Mouse (Mus musculus) stomach, embryonic 14.5 days (tissue): Measurements from ENCODE around the gene Pon2. TPM values are rescaled to one million over a fixed set of nuclear protein-coding genes. Genes with fewer than 3 reads are reported as not detected.

Experiments used
- ATAC-seq: fragments of 200-750 bp; cut with Nextera tagmentation; 2 replicates; pipeline ENCODE4 v1.8.0; 2017; ENCODE audit warnings: low read depth, moderate TSS enrichment; ENCODE audit not compliant: insufficient number of reproducible peaks, insufficient read depth, low FRiP score
- H3K27ac ChIP-seq: fragments of 300-500 bp; sonication (generic); 2 replicates; pipeline ENCODE4 v1.5.1; 2014; ENCODE audit warnings: mild to moderate bottlenecking, low read length, moderate library complexity, mixed read lengths
- H3K27me3 ChIP-seq: fragments of 300-500 bp; sonication (generic); 2 replicates; pipeline ENCODE4 v1.6.1; 2014; ENCODE audit warnings: low read length, control low read depth, mixed read lengths; ENCODE audit not compliant: control insufficient read depth, insufficient read depth
- H3K36me3 ChIP-seq: fragments of 300-500 bp; sonication (generic); 2 replicates; pipeline ENCODE4 v1.6.1; 2014; ENCODE audit warnings: mild to moderate bottlenecking, control low read depth, low read length, moderate library complexity, mixed read lengths; ENCODE audit not compliant: control insufficient read depth, insufficient read depth
- H3K4me1 ChIP-seq: fragments of 300-500 bp; sonication (generic); 2 replicates; pipeline ENCODE4 v1.6.1; 2014; ENCODE audit warnings: low read length, control low read depth, mixed read lengths; ENCODE audit not compliant: control insufficient read depth, insufficient read depth
- H3K4me2 ChIP-seq: fragments of 300-500 bp; sonication (generic); replicated peaks from 2 replicates; pipeline ENCODE4 v1.6.1; 2014; ENCODE audit warnings: low read depth, low read length, control low read depth
- H3K4me3 ChIP-seq: fragments of 300-500 bp; sonication (generic); 2 replicates; pipeline ENCODE4 v1.5.1; 2014; ENCODE audit warnings: low read depth, low read length, control low read depth
- H3K9ac ChIP-seq: fragments of 300-500 bp; sonication (generic); replicated peaks from 2 replicates; pipeline ENCODE4 v1.6.1; 2014; ENCODE audit warnings: low read depth, mild to moderate bottlenecking, control low read depth, low read length, moderate library complexity, mixed read lengths
- H3K9me3 ChIP-seq: fragments of 300-500 bp; sonication (generic); 2 replicates; pipeline ENCODE4 v1.6.1; 2016; ENCODE audit warnings: low read depth, low read length, control low read depth; ENCODE audit not compliant: control insufficient read depth
- WGBS: fragments of 180-500 bp; shearing (Covaris S2); extraction: QIAGEN DNeasy Blood & Tissue Kit; methylation state at CpG from one replicate; pipeline ENCODE4 v1.1.7; 2014; 5-methylcytosine and 5-hydroxymethylcytosine counted together
- polyA plus RNA-seq: library from polyadenylated mRNA; unstranded; fragments of >200 nt; fragmentation: Nextera tagmentation; extraction: Ambion mirVana; gene quantifications from 2 replicates; pipeline ENCODE4 v1.2.1, GENCODE M21; 2014

Gene Pon2
- polyA plus RNA-seq, 1 experiment from 2014 or later = 56.5 TPM

DNA sequence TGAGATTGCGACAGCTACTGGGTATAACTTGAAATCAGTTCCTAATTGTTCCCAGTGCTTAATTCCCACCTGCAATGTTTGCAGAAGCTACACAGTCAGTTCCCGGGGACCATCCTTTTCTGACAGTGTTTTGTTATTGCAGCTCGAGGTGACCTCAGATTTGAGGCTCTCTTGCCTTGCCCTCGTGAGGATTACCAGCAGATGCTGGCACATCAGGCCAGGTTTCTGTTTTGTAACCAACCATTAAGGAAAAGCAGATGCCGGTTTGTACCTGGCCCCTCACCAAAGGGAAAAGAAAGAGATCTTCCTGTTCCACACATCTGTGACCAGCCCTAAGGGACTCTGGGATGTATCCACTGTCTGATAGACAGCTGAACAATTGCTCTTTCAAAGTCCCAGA, 1.3 kb upstream of the Pon2 start:
- Histone ChIP-seq H3K36me3 (no peaks in the 10 kb centered on the region), H3K4me1 (no peaks in the 10 kb centered on the region), H3K27me3 (no peaks in the 10 kb centered on the region), H3K4me3 (no peak overlapping the region), H3K9ac (no peak overlapping the region), H3K27ac (no peak overlapping the region), H3K9me3 (no peaks in the 10 kb centered on the region), H3K4me2 (no peak overlapping the region)
- ATAC-seq = no peak
- 68% methylated on average over 5 of the region's 5 CpGs for WGBS

DNA sequence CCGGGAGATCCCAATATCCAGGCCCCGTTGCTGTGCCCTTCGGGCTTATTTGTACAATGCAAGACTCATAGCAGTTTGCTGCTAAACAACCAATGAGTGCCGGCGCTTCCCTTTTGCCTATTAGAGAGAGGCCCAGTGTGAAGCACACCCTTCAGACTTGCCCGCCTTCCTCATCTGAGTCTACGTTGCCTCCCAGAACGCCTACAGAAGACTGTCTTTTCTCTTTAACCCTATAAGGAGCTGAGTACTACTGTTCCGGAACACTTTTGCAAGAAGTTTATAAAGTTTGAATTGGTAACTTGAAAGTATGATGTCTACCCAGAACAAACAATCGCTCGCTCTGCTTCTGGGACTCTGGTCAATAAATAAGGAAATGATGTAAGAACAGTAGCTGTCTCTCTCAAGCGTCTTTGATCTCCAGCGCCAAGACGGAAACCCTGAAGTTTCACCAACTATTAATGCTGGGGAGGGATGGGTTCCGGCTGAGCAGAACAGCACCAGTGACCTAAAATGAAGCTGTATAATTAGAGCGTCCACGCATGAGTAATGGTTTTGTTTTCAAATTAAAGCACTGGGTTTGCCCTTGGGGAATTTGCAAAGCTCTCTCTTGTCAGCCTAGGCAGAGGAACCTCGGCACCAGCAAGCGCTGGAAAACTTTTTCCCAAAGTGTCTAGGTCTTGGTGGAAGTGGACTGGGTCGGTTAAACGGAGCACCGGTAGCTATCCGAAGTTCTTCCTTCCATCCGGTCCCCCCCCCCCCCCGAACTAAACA, 749 bp downstream of the Pon2 start:
- ATAC-seq = peak; percentile 80; the same call in 1 of the 2 replicates

DNA sequence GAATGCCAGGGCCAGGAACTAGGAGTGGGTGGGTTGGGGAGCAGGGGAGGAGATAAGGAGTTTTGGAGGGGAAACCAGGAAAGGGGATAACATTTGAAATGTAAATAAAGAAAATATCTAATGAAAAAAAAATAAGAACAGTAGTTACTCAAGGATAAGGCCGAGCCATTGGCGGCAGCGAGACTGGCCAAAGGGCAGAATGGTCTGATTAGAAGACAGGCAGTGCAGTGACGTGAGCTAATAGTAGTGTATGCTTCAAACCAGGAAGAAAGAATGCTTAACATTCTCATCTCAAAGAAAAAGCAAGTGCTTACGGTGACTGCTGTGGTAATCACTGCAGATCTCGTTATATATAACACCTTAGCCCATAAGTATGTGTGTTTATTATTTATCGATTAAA, 2.2 kb downstream of the Pon2 start:
- no peak for ATAC-seq
- Histone ChIP-seq H3K9ac (no peak overlapping the region), H3K4me3 (no peak overlapping the region), H3K36me3 (no peaks in the 10 kb centered on the region), H3K4me1 (no peaks in the 10 kb centered on the region), H3K27me3 (no peaks in the 10 kb centered on the region), H3K9me3 (no peaks in the 10 kb centered on the region), H3K4me2 (no peak overlapping the region), H3K27ac (no peak overlapping the region)
- WGBS = 93% methylated on average over 7 of the region's 7 CpGs

More for the DNA sequence above, 749 bp downstream of the Pon2 start:
- WGBS = 6% methylated on average over 23 of the region's 25 CpGs
- Histone ChIP-seq H3K9ac (peak overlapping the region; percentile 58; the same call in 1 of the 2 replicates), H3K9me3 (no peaks in the 10 kb centered on the region), H3K4me2 (peak overlapping the region; percentile 56), H3K4me1 (no peaks in the 10 kb centered on the region), H3K4me3 (peak overlapping the region; percentile 57), H3K27me3 (no peaks in the 10 kb centered on the region), H3K27ac (peak overlapping the region; percentile 86), H3K36me3 (no peaks in the 10 kb centered on the region)

DNA sequence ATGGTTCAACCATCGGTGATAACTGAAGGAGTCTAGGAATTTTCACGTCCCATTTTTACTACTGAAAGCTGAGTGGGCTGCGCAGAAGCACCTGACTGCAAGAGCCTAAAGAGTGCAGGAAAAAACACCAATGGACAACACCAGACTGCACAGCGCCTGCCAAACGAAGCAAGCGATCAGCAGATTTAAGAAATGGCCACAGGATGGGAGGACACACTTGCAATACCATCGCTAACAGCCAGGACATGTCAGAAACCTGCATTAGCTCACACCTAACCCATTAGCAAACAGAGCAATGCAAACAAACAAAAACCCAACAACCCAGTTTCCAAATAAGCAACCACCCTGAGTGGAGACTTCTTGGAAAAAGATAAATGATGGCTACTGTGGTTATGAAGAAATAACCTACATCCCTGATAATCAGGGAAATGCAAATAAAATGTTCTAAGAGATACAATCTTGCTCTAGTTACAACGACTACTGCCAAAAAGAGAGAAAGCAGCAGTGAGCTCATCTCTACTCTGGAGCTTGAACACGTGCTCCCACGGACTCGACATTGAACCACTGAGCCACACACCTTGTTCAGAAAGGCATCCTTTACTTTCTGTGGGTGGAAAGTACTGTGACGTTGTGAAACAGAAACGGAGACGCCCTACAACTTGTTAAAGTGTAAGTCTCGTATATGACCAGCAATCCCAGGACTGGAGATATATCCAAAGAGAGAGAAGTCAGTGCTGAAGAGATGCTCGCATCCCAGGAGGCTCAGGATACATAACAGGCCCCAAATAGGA, 3.4 kb downstream of the Pon2 start:
- H3K9me3 ChIP-seq = no peaks in the 10 kb centered on the region

DNA sequence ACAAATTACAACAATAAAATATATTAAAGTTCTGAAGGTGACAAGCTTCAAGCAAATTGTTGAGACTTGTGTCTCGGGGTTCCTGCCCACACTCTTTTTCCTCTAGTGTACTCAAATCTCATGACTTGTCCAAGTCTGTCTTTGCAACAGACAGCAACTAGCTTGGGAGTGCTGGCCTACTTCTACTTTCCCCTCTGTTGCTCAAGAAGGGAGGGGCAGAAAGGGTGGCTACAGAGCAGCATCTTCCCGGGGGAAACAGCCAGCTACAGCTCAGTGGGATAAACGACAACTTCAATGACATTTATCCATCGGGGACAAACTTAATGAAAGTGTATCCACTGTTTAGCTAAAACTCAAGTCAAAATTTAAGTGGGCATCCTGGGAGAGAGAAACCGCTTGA, 5.4 kb downstream of the Pon2 start:
- H3K9ac ChIP-seq = no peak overlapping the region
- no peak overlapping the region for H3K4me3 ChIP-seq
- H3K27ac ChIP-seq = no peak overlapping the region
- H3K4me1 ChIP-seq = 0 out of 2 replicates have a peak, but pooled peaks cover 5% of the 10 kb centered on the region
- H3K4me2 ChIP-seq = no peak overlapping the region
- H3K36me3 ChIP-seq = no peaks in the 10 kb centered on the region
- 81% methylated on average over 5 of the region's 5 CpGs for WGBS
- H3K27me3 ChIP-seq = no peaks in the 10 kb centered on the region
- no peak for ATAC-seq
- H3K9me3 ChIP-seq = no peaks in the 10 kb centered on the region

More for the DNA sequence above, 3.4 kb downstream of the Pon2 start:
- Histone ChIP-seq H3K27ac (no peak overlapping the region), H3K4me1 (no peaks in the 10 kb centered on the region), H3K9ac (no peak overlapping the region), H3K27me3 (no peaks in the 10 kb centered on the region), H3K36me3 (no peaks in the 10 kb centered on the region), H3K4me3 (no peak overlapping the region), H3K4me2 (no peak overlapping the region)
- no peak for ATAC-seq
- WGBS = 90% methylated on average over 16 of the region's 16 CpGs

DNA sequence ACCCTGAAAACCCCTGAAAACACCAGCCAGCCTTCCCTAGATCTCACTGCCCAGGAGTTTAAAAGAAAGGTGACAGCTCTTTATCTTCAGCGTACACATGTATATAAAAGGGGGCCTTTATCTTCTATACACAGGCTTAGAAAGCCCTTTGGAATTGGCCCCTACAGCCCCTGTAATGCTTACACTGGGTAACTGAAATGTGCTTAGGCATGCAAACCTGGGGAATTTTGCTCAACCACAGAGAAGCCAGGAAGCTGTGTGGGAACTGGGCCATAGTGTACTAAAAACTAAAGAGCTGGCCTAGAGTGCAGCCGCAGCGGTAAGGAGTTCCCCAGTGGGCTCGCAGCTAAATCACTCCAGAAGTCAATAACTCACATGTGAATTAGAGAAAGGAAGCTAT, 6.8 kb downstream of the Pon2 start:
- Histone ChIP-seq H3K27me3 (no peaks in the 10 kb centered on the region), H3K4me2 (no peak overlapping the region), H3K4me1 (0 out of 2 replicates have a peak, but pooled peaks cover 5% of the 10 kb centered on the region), H3K36me3 (no peaks in the 10 kb centered on the region), H3K4me3 (no peak overlapping the region), H3K27ac (0 out of 2 replicates have a peak overlapping the region, but pooled peaks have one; percentile 10), H3K9me3 (no peaks in the 10 kb centered on the region), H3K9ac (no peak overlapping the region)
- peak; percentile 80; the same call in 1 of the 2 replicates for ATAC-seq
- WGBS = 40% methylated on average over 4 of the region's 4 CpGs

DNA sequence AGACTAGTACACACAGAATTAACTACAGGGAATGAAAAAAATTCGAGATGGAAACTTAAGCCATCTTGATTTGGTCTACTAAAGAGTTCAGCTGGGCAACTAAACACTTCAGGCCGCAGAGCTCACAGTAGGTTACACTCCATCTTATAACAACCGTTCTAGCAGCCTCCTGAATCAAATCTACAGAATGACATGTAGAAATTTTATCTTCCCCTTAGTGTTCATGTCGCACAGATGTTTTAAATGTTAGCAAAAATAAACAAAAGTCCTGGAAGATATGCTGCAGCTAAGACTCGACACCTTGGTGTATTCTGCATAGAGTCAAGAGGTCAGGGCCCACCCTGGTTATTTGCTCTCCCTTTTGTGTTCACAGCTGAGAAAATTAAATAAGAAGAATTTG, 10.3 kb downstream of the Pon2 start:
- no peak overlapping the region for H3K4me3 ChIP-seq
- 0 out of 2 replicates have a peak, but pooled peaks cover 5% of the 10 kb centered on the region for H3K4me1 ChIP-seq
- H3K36me3 ChIP-seq = no peaks in the 10 kb centered on the region
- no peak overlapping the region for H3K9ac ChIP-seq
- H3K27me3 ChIP-seq = no peaks in the 10 kb centered on the region
- peak overlapping the region; percentile 58 for H3K27ac ChIP-seq
- 27% methylated on average over 5 of the region's 5 CpGs for WGBS
- H3K9me3 ChIP-seq = no peaks in the 10 kb centered on the region
- H3K4me2 ChIP-seq = no peak overlapping the region
- ATAC-seq = no peak

DNA sequence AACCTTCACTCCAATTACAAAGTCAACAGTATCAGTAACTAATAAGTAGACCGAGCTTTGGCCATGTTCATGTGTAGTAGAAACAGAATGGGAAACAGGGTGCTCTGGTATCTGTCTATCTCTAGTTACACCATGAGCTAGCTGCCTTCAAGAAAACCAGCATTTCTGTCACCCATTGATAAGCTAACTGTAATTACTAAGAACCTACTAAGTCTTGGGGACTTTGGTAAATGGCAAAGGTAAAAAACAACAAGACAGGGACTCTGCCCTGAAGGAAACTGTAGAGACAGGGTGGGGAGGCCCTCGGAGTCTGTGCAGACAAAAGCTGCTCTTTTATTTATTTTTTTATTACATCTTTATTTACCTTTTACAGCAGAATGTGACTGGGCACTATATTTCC, 10.9 kb downstream of the Pon2 start:
- 0 out of 2 replicates have a peak, but pooled peaks cover 5% of the 10 kb centered on the region for H3K4me1 ChIP-seq
- no peak overlapping the region for H3K4me3 ChIP-seq
- H3K4me2 ChIP-seq = no peak overlapping the region
- WGBS = 72% methylated on average over 2 of the region's 2 CpGs
- H3K9ac ChIP-seq = no peak overlapping the region
- no peak overlapping the region; the same call in 1 of the 2 replicates for H3K27ac ChIP-seq
- H3K27me3 ChIP-seq = no peaks in the 10 kb centered on the region
- ATAC-seq = no peak
- no peaks in the 10 kb centered on the region for H3K9me3 ChIP-seq
- no peaks in the 10 kb centered on the region for H3K36me3 ChIP-seq
